Comparison of ENCODE assay signal across 8 mouse cellular contexts in the genomic region with DNA sequence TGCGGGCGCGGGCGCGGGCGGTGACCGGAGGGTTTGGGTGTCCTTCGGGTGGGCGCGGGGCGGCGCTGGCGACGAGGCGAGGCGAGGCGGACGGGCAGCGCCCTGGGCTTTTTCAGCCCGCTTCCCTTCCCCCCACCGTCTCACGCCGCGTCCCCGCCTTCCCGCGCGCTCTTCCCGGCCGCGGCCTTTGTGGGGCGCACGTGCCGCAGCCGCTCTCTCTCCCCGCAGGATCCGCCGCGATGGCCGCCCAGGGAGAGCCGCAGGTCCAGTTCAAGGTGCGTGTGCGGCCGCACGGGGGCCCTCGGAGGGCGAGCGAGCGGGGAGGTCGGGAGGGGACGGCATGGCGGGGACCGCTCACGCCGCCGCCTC. TPM values are rescaled to one million over a fixed set of nuclear protein-coding genes. Genes with fewer than 3 reads are reported as not detected.
A peak's percentile ranks its signal among the peaks of the same experiment; 100 is the strongest.
DNase-seq lines count a peak whose midpoint lies in the region; ATAC-seq and TF ChIP-seq lines count a peak whose summit lies in the region.

No protein-coding gene starts in this region.

- no peaks in the 10 kb centered on the region for H3K36me3 ChIP-seq in thymus, adult 2 months (ENCODE audit: control insufficient read depth, insufficient read depth, low read length)
- peaks cover 45% of the 10 kb centered on the region for H3K36me3 ChIP-seq in limb, embryonic 10.5 days
- H3K36me3 ChIP-seq in neural tube, embryonic 15.5 days, result peaks cover 14% of the 10 kb centered on the region

- no peak overlapping the region for H3K27ac ChIP-seq in thymus, adult 2 months (ENCODE audit: control insufficient read depth, insufficient read depth, low read length)
- peak overlapping the region; percentile 99 for H3K27ac ChIP-seq in limb, embryonic 10.5 days
- peak overlapping the region; percentile 99 for H3K27ac ChIP-seq in neural tube, embryonic 15.5 days (replicated peaks)

- H3K9me3 ChIP-seq in limb, embryonic 10.5 days (replicated peaks), result no peaks in the 10 kb centered on the region
- H3K9me3 ChIP-seq in neural tube, embryonic 15.5 days (replicated peaks), result no peaks in the 10 kb centered on the region

- TF ChIP-seq CTCF in thymus, adult 2 months (IDR thresholded peaks at IDR 0.05; ENCODE audit: borderline replicate concordance, control insufficient read depth, extremely low read depth, insufficient read depth, low read length, poor library complexity), result no peak

- peak overlapping the region; percentile 84 for H3K4me2 ChIP-seq in neural tube, embryonic 15.5 days

- no peaks in the 10 kb centered on the region for H3K27me3 ChIP-seq in thymus, adult 2 months (ENCODE audit: control insufficient read depth, insufficient read depth, low read length)
- H3K27me3 ChIP-seq in limb, embryonic 10.5 days (ENCODE audit: low read depth, poor library complexity, severe bottlenecking), result no peaks in the 10 kb centered on the region
- no peaks in the 10 kb centered on the region for H3K27me3 ChIP-seq in neural tube, embryonic 15.5 days (replicated peaks)

- H3K4me1 ChIP-seq in thymus, adult 2 months (replicated peaks; ENCODE audit: control insufficient read depth, insufficient read depth, low read length), result peaks cover 13% of the 10 kb centered on the region; the same call in 1 of the 2 replicates
- H3K4me1 ChIP-seq in limb, embryonic 10.5 days, result peaks cover 15% of the 10 kb centered on the region; the same call in 1 of the 2 replicates
- peaks cover 20% of the 10 kb centered on the region for H3K4me1 ChIP-seq in neural tube, embryonic 15.5 days

- no peak for DNase-seq in cerebellum, postnatal 14 days
- no peak for DNase-seq in thymus, adult 2 months
- DNase-seq in thymus, postnatal 4 days, result no peak
- DNase-seq in limb, embryonic 10.5 days (ENCODE audit: low spot score), result no peak
- no peak for DNase-seq in urinary bladder, postnatal 14 days (ENCODE audit: low spot score)
- DNase-seq in cerebellum, adult 8-10 months, result no peak

- H3K4me3 ChIP-seq in thymus, adult 2 months (ENCODE audit: control insufficient read depth, insufficient read depth, low read length), result peak overlapping the region; percentile 83
- H3K4me3 ChIP-seq in limb, embryonic 10.5 days, result peak overlapping the region; percentile 82
- peak overlapping the region; percentile 92 for H3K4me3 ChIP-seq in neural tube, embryonic 15.5 days (replicated peaks)

- TF ChIP-seq POLR2A in thymus, adult 2 months (IDR thresholded peaks at IDR 0.05; ENCODE audit: control insufficient read depth, extremely low read depth, insufficient read depth, low read length, poor library complexity), result no peak

- peak overlapping the region; percentile 89 for H3K9ac ChIP-seq in neural tube, embryonic 15.5 days (replicated peaks)

- peak; percentile 26; the same call in 1 of the 2 replicates for ATAC-seq in cerebellum, adult (ENCODE audit: insufficient number of reproducible peaks, low FRiP score, low TSS enrichment)
- peak; percentile 86 for ATAC-seq in neural tube, embryonic 15.5 days (ENCODE audit: low FRiP score)

- WGBS in thymus, adult 2 months, result under 1% methylated on average over 56 of the region's 56 CpGs
- under 1% methylated on average over 56 of the region's 56 CpGs for WGBS in limb, embryonic 10.5 days
- WGBS in neural tube, embryonic 15.5 days, result under 1% methylated on average over 50 of the region's 56 CpGs

RNA-seq across cellular contexts. Expression of gene Ran, which starts 0.4 kb away (rescaled TPM):
- 145 and 165 TPM in 2 replicates for polyA plus RNA-seq in thymus, adult 2 months (2012; rRNA removed)
- 933 and 1,138 TPM in 2 replicates for polyA plus RNA-seq in limb, embryonic 10.5 days (2016; fragmentation: Nextera tagmentation; extraction: Ambion mirVana)
- 311 and 368 TPM in 2 replicates for polyA plus RNA-seq in neural tube, embryonic 15.5 days (2015; fragmentation: Nextera tagmentation; extraction: Ambion mirVana)

RNA-seq across cellular contexts. Expression of gene Stx2, which starts 11.9 kb away (rescaled TPM):
- polyA plus RNA-seq in thymus, adult 2 months (2012; rRNA removed), result 24.1 and 27.2 TPM in 2 replicates
- polyA plus RNA-seq in limb, embryonic 10.5 days (2016; fragmentation: Nextera tagmentation; extraction: Ambion mirVana), result 17.5 and 26.2 TPM in 2 replicates
- polyA plus RNA-seq in neural tube, embryonic 15.5 days (2015; fragmentation: Nextera tagmentation; extraction: Ambion mirVana), result 20.1 and 20.5 TPM in 2 replicates
